In genomic region chr9:56824900-56825299, GRCm38 (mm10) we compare ENCODE assay signal across 9 mouse cellular contexts. TPM values are rescaled to one million over a fixed set of nuclear protein-coding genes. Genes with fewer than 3 reads are reported as not detected.
DNase-seq lines count a peak whose midpoint lies in the region; ATAC-seq and TF ChIP-seq lines count a peak whose summit lies in the region.
"Had no signal": no experiment of that assay in that cellular context is flagged by ENCODE, and none has a peak within 500 bp of the region (broad histone marks: within the 10 kb centered on the region; RNA-seq: fewer than 3 reads in every experiment).

No protein-coding gene starts in this region.

- no peak for TF ChIP-seq POLR2A in lung, adult 2 months (IDR thresholded peaks at IDR 0.05; ENCODE audit: borderline replicate concordance, extremely low read depth, low read depth, low read length)

- H3K4me2 ChIP-seq in forebrain, embryonic 11.5 days (ENCODE audit: low read depth, low read length, severe bottlenecking): no peak overlapping the region; the same call in 1 of the 2 replicates
- no peak overlapping the region for H3K4me2 ChIP-seq in forebrain, embryonic 12.5 days
- peak overlapping the region; percentile 59 for H3K4me2 ChIP-seq in limb, embryonic 12.5 days

- peaks cover 5% of the 10 kb centered on the region for H3K27me3 ChIP-seq in forebrain, embryonic 11.5 days (ENCODE audit: control insufficient read depth, insufficient read depth, low read length)
- H3K27me3 ChIP-seq in forebrain, embryonic 12.5 days: peaks cover 31% of the 10 kb centered on the region
- H3K27me3 ChIP-seq in limb, embryonic 12.5 days: peaks cover 31% of the 10 kb centered on the region

- no peak overlapping the region for H3K27ac ChIP-seq in forebrain, embryonic 11.5 days (ENCODE audit: low read depth, low read length)
- no peak overlapping the region for H3K27ac ChIP-seq in forebrain, embryonic 12.5 days
- H3K27ac ChIP-seq in limb, embryonic 12.5 days: no peak overlapping the region

- H3K4me3 ChIP-seq in forebrain, embryonic 11.5 days (ENCODE audit: low read depth, low read length): no peak overlapping the region
- H3K4me3 ChIP-seq in forebrain, embryonic 12.5 days (replicated peaks): no peak overlapping the region
- no peak overlapping the region for H3K4me3 ChIP-seq in lung, adult 2 months (replicated peaks; ENCODE audit: extremely low read depth, low read depth, low read length)
- no peak overlapping the region for H3K4me3 ChIP-seq in limb, embryonic 12.5 days (replicated peaks)

- ATAC-seq in forebrain, embryonic 11.5 days (replicated peaks; ENCODE audit: low FRiP score): no peak
- ATAC-seq in forebrain, embryonic 12.5 days (ENCODE audit: low FRiP score): no peak
- ATAC-seq in limb, embryonic 12.5 days (ENCODE audit: insufficient number of reproducible peaks, insufficient read depth, low FRiP score, low TSS enrichment, low read depth): no peak

- peaks cover 5% of the 10 kb centered on the region; the same call in 1 of the 2 replicates for H3K4me1 ChIP-seq in forebrain, embryonic 11.5 days (replicated peaks; ENCODE audit: control insufficient read depth, insufficient read depth, low read length)
- peaks cover 31% of the 10 kb centered on the region for H3K4me1 ChIP-seq in forebrain, embryonic 12.5 days
- H3K4me1 ChIP-seq in lung, adult 2 months (ENCODE audit: control insufficient read depth, insufficient read depth, low read length): no peaks in the 10 kb centered on the region
- peaks cover 21% of the 10 kb centered on the region for H3K4me1 ChIP-seq in limb, embryonic 12.5 days (replicated peaks)

- peak; percentile 63 for DNase-seq in forebrain, embryonic 11.5 days (ENCODE audit: low spot score)
- peak; percentile 43 for DNase-seq in lung, postnatal 10 days
- DNase-seq in lung, adult 2 months: no peak
- DNase-seq in embryo, embryonic 10 days (ENCODE audit: low spot score): peak; percentile 55
- no peak for DNase-seq in spleen, postnatal 14 days (ENCODE audit: low spot score in 2 of 2)
- DNase-seq in layer of hippocampus, adult 11-12 months (ENCODE audit: low spot score): no peak

- H3K9me3 ChIP-seq in forebrain, embryonic 11.5 days (ENCODE audit: control insufficient read depth, low read length): no peaks in the 10 kb centered on the region
- no peaks in the 10 kb centered on the region for H3K9me3 ChIP-seq in forebrain, embryonic 12.5 days
- H3K9me3 ChIP-seq in limb, embryonic 12.5 days: no peaks in the 10 kb centered on the region
- H3K9me3 ChIP-seq: G1E had no signal

- no peaks in the 10 kb centered on the region for H3K36me3 ChIP-seq in forebrain, embryonic 11.5 days (ENCODE audit: control insufficient read depth, insufficient read depth, low read length)
- H3K36me3 ChIP-seq in forebrain, embryonic 12.5 days (replicated peaks): no peaks in the 10 kb centered on the region
- no peaks in the 10 kb centered on the region for H3K36me3 ChIP-seq in limb, embryonic 12.5 days
- H3K36me3 ChIP-seq: G1E had no signal

- H3K9ac ChIP-seq in forebrain, embryonic 11.5 days (ENCODE audit: low read length): no peak overlapping the region
- H3K9ac ChIP-seq in forebrain, embryonic 12.5 days: no peak overlapping the region
- H3K9ac ChIP-seq in limb, embryonic 12.5 days (replicated peaks): no peak overlapping the region

- WGBS in forebrain, embryonic 11.5 days: 5% methylated on average over 3 of the region's 3 CpGs
- WGBS in forebrain, embryonic 12.5 days: 1% methylated on average over 3 of the region's 3 CpGs
- WGBS in lung, adult 2 months: 11% methylated on average over 3 of the region's 3 CpGs
- WGBS in limb, embryonic 12.5 days: 3% methylated on average over 3 of the region's 3 CpGs

- no peak for TF ChIP-seq CTCF in lung, adult 2 months (IDR thresholded peaks at IDR 0.05; ENCODE audit: insufficient read depth, low read length)

RNA-seq across cellular contexts. Expression of gene Lingo1, which starts 28.6 kb away (rescaled TPM):
- polyA plus RNA-seq in forebrain, embryonic 11.5 days (2014; fragmentation: Nextera tagmentation; extraction: Ambion mirVana): 2.5 and 3.2 TPM in 2 replicates
- polyA plus RNA-seq in forebrain, embryonic 12.5 days (2016; fragmentation: Nextera tagmentation; extraction: Ambion mirVana): 9.4 and 10.5 TPM in 2 replicates
- polyA plus RNA-seq in lung, adult 2 months (2012; rRNA removed): 4.4 and 6.8 TPM in 2 replicates
- polyA plus RNA-seq in limb, embryonic 12.5 days (2016; fragmentation: Nextera tagmentation; extraction: Ambion mirVana): 2.1 and 2.5 TPM in 2 replicates
- polyA plus RNA-seq: G1E had no signal

RNA-seq across cellular contexts. Expression of gene Odf3l1, which starts 39.6 kb away (rescaled TPM):
- not detected in 2 replicates for polyA plus RNA-seq in forebrain, embryonic 11.5 days (2014; fragmentation: Nextera tagmentation; extraction: Ambion mirVana)
- not detected in 2 replicates for polyA plus RNA-seq in forebrain, embryonic 12.5 days (2016; fragmentation: Nextera tagmentation; extraction: Ambion mirVana)
- 1.7 and 1.8 TPM in 2 replicates for polyA plus RNA-seq in lung, adult 2 months (2012; rRNA removed)
- polyA plus RNA-seq in limb, embryonic 12.5 days (2016; fragmentation: Nextera tagmentation; extraction: Ambion mirVana): 0.52 and 0.53 TPM in 2 replicates
- polyA plus RNA-seq: G1E had no signal

RNA-seq across cellular contexts. Expression of gene Cspg4, which starts 39.9 kb away (rescaled TPM):
- 1.4 and 2.0 TPM in 2 replicates for polyA plus RNA-seq in forebrain, embryonic 11.5 days (2014; fragmentation: Nextera tagmentation; extraction: Ambion mirVana)
- 3.0 and 3.8 TPM in 2 replicates for polyA plus RNA-seq in forebrain, embryonic 12.5 days (2016; fragmentation: Nextera tagmentation; extraction: Ambion mirVana)
- 19.5 and 21.2 TPM in 2 replicates for polyA plus RNA-seq in lung, adult 2 months (2012; rRNA removed)
- 13.8 and 17.5 TPM in 2 replicates for polyA plus RNA-seq in limb, embryonic 12.5 days (2016; fragmentation: Nextera tagmentation; extraction: Ambion mirVana)
- polyA plus RNA-seq: G1E had no signal

Comparison
In these comparisons a context has a peak if more than half of its experiments do, and no peak if none do; other contexts are left out.
1. DNase-seq: peak in forebrain, embryonic 11.5 days (single experiment), lung, postnatal 10 days (single experiment) and embryo, embryonic 10 days (single experiment); none in lung, adult 2 months (single experiment), spleen, postnatal 14 days (0 of 2) and layer of hippocampus, adult 11-12 months (single experiment).